Mouse (Mus musculus): ENCODE measurements at regions not wholly inside any gene's neighbourhood (a gene's known extent, or its start where the extent isn't known, plus 50 kb on each side); places are given as distances from the start of the nearest gene placed in this dataset.
A peak's percentile ranks its signal among the peaks of the same experiment; 100 is the strongest.

DNA sequence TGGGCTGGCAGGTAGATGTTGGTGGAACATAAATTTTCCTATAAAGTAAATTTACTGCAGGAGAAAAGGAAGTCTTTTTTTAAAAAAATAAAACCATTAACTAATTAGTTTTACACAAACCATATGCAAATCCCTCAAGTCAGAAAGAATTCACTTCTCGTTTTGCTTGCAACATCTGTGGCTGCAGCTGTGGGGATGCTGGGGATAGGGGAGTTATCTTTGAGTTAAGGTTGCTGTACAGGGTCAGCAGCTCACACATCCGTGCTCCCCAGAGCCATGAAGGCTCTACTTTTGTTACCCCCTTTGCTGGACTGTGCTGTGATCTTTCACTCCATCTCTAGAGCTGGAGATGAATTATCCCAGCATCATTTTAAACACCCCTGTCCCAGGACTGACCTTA is 54.4 kb upstream of the Tnp1 start:
- TF ChIP-seq EP300 (IDR thresholded peaks at IDR 0.05; ENCODE audit: low read length) (peak; percentile 60), MAX (IDR thresholded peaks at IDR 0.05; ENCODE audit: low read length) (no peak), MAFK (IDR thresholded peaks at IDR 0.05; ENCODE audit: insufficient replicate concordance, low read length) (no peak), RCOR1 (conservative IDR thresholded peaks at IDR 0.05; ENCODE audit: low read depth, low read length) (no peak), KAT2A (IDR thresholded peaks at IDR 0.05; ENCODE audit: insufficient replicate concordance, low read length) (no peak)
